Mouse (Mus musculus): ENCODE measurements at regions not wholly inside any gene's neighbourhood (a gene's known extent, or its start where the extent isn't known, plus 50 kb on each side); places are given as distances from the start of the nearest gene placed in this dataset.

DNA sequence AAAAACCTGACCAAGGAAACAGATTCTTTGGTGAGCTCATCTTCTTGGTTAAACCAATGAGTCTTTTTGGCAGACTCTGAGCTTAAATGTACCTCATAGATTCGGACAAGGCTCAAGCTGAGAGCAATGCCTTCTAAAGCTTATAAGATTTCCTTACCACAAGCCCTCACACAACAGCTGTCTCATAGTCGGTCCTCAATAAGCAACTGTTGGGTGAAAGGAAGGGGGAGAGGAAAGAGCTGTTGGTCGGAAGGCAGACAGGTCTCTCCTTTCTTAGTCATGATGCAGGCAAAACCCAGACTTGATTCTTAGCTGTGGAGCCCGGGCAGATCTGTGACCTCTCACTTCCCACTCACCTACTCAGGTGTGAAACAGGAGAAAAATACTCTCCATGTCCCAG is 50.8 kb upstream of the 1700016C15Rik start:
- DNase-seq: no peak

Measured in thymus, postnatal 25 days (tissue).